In the genomic region with DNA sequence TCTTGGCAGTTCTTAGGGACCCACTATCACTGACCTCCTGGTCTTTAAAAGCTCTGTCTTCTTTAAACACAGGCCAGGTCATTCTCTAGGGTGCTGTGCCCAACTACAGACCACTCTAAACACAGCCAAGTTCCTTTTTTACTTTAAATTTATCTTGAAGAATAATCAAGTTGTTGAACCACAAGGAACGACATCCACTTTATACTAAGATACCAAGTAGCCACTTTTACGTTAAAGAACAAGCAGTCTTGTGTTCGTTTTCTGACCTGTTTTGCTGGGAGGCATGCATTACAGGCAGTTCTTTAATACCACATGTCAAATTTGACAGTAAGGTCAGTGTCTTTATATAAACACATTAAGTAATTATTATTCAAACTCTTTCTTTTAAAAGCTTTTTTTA, we compare ENCODE assay signal across 27 mouse cellular contexts.
"Had no signal": no experiment of that assay in that cellular context is flagged by ENCODE, and none has a peak within 500 bp of the region (broad histone marks: within the 10 kb centered on the region; RNA-seq: fewer than 3 reads in every experiment).

No protein-coding gene starts in this region.

- DNase-seq: cerebellum, adult 9-10 months; cerebellum, adult 9-11 months; cerebellum, postnatal 10 days; cerebellum, postnatal 14 days; cerebellum, postnatal 25 days; cerebellum, postnatal 36 days; embryo, embryonic 11 days; forebrain, postnatal 0 days; gastrocnemius, adult 2 months; gastrocnemius, postnatal 10 days; gastrocnemius, postnatal 14 days; gastrocnemius, postnatal 25 days; gastrocnemius, postnatal 36 days; heart, adult 11 months; heart, adult 18-20 months; heart, adult 2 months had no signal

- H3K9ac ChIP-seq: embryonic facial prominence, embryonic 12.5 days; embryonic facial prominence, embryonic 13.5 days; embryonic facial prominence, embryonic 15.5 days; forebrain, embryonic 12.5 days; forebrain, embryonic 13.5 days; forebrain, embryonic 15.5 days; forebrain, postnatal 0 days had no signal

- H3K4me1 ChIP-seq: embryonic facial prominence, embryonic 12.5 days; embryonic facial prominence, embryonic 13.5 days; embryonic facial prominence, embryonic 15.5 days; forebrain, embryonic 10.5 days; forebrain, embryonic 12.5 days; forebrain, embryonic 13.5 days; forebrain, embryonic 15.5 days; heart, embryonic 10.5 days had no signal

- H3K9me3 ChIP-seq: embryonic facial prominence, embryonic 12.5 days; embryonic facial prominence, embryonic 13.5 days; embryonic facial prominence, embryonic 15.5 days; forebrain, embryonic 10.5 days; forebrain, embryonic 12.5 days; forebrain, embryonic 13.5 days; forebrain, embryonic 15.5 days; heart, embryonic 10.5 days had no signal

- H3K27me3 ChIP-seq: embryonic facial prominence, embryonic 12.5 days; embryonic facial prominence, embryonic 13.5 days; embryonic facial prominence, embryonic 15.5 days; forebrain, embryonic 12.5 days; forebrain, embryonic 13.5 days; forebrain, embryonic 15.5 days had no signal

- ATAC-seq: forebrain, embryonic 13.5 days; forebrain, embryonic 14.5 days; forebrain, embryonic 15.5 days; forebrain, embryonic 16.5 days; forebrain, postnatal 0 days had no signal

- H3K27ac ChIP-seq: embryonic facial prominence, embryonic 12.5 days; embryonic facial prominence, embryonic 13.5 days; embryonic facial prominence, embryonic 15.5 days; forebrain, embryonic 10.5 days; forebrain, embryonic 12.5 days; forebrain, embryonic 13.5 days; forebrain, embryonic 15.5 days; gastrocnemius, adult 2 months; heart, adult 2 months; heart, embryonic 10.5 days had no signal

- H3K4me3 ChIP-seq: embryonic facial prominence, embryonic 12.5 days; embryonic facial prominence, embryonic 13.5 days; embryonic facial prominence, embryonic 15.5 days; erythroblast, embryonic 14.5 days; forebrain, embryonic 10.5 days; forebrain, embryonic 12.5 days; forebrain, embryonic 13.5 days; forebrain, embryonic 15.5 days; gastrocnemius, adult 2 months; heart, adult 2 months; heart, embryonic 10.5 days had no signal

- H3K36me3 ChIP-seq: embryonic facial prominence, embryonic 12.5 days; embryonic facial prominence, embryonic 13.5 days; embryonic facial prominence, embryonic 15.5 days; forebrain, embryonic 10.5 days; forebrain, embryonic 12.5 days; forebrain, embryonic 15.5 days; heart, embryonic 10.5 days had no signal
